Mouse (Mus musculus) CD4-positive naive resting alpha-beta T cell, adult 57 days (primary cell): ENCODE results near the gene Galnt14. TPM values are rescaled to one million over a fixed set of nuclear protein-coding genes. Genes with fewer than 3 reads are reported as not detected.

Source experiments
- total RNA-seq: library from RNA; stranded (reverse); gene quantifications from one replicate; pipeline ENCODE4 v1.2.4, GENCODE M21; 2023

Gene Galnt14
- not detected for total RNA-seq

GRCm38 (mm10) chr17:73710042-73710911 is at the start of gene Galnt14:
Gene Galnt14, minus strand, starts transcription at chr17:73710453.

Other genes with a start within 250 kb of the Galnt14 start
- gene Ehd3, start 93.7 kb upstream of the Galnt14 start, total RNA-seq = 113 TPM
- 17.1 TPM for gene Xdh, start 239.7 kb upstream of the Galnt14 start, total RNA-seq